Mouse (Mus musculus) small intestine, adult 2 months (tissue): Measurements from ENCODE around the gene Ank.

ENCODE experiments used
- CTCF ChIP-seq: fragments of 200-500 bp; IDR thresholded peaks from 2 replicates; pipeline ENCODE4 v1.5.1; 2012; ENCODE audit warnings: low read depth, mild to moderate bottlenecking, control low read depth, inconsistent platforms, low read length, moderate library complexity, mixed read lengths; ENCODE audit not compliant: insufficient replicate concordance, insufficient read length; ENCODE audit errors: extremely low read depth
- POLR2A ChIP-seq: fragments of 200-500 bp; IDR thresholded peaks from 2 replicates; pipeline ENCODE4 v1.6.1; 2012; ENCODE audit warnings: low read depth, mild to moderate bottlenecking, control low read depth, inconsistent platforms, low read length, moderate library complexity

DNA sequence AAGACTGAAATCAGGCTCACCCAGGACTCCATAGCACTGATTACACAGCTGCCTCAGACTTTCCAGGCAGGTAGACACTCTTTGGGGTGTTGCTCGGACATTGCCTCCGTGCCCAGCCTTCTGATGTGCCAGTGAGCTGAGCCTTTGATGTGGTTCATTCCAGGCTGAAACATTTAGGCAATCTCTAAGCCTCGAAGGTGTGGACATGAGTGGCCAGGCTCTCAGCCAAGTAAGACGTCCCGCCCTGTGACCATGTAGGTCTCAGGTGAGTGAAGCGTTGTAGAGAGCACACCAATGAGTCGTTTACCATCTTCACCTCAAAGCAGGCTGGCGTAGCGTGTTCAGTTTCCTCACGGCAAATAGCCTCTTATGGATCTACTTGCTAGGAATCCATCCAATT is 25.7 kb downstream of the Ank start:
- no peak for TF ChIP-seq POLR2A
- TF ChIP-seq CTCF = no peak
